Mouse (Mus musculus) layer of hippocampus, adult 2 months (tissue): ENCODE measurements around the gene Gm13178. TPM values are rescaled to one million over a fixed set of nuclear protein-coding genes. Genes with fewer than 3 reads are reported as not detected.

Source experiments
- DNase-seq, 2 experiments: peaks; one replicate each; pipeline ENCODE4 v3.0.0; 2022; ENCODE audit warnings: low spot score in 2 of 2
- H3K27ac ChIP-seq: fragments of 200-600 bp; 2 replicates; pipeline ENCODE4 v1.8.1; 2022
- H3K4me3 ChIP-seq: fragments of 200-600 bp; 2 replicates; pipeline ENCODE4 v1.8.1; 2022; ENCODE audit warnings: mild to moderate bottlenecking
- CTCF ChIP-seq: fragments of 200-600 bp; conservative IDR thresholded peaks from 2 replicates; pipeline ENCODE4 v1.8.1; 2022; ENCODE audit warnings: antibody characterized with exemption, mild to moderate bottlenecking, moderate library complexity
- long read RNA-seq, 2 experiments: library from polyadenylated mRNA; stranded (forward); transcript quantifications; one replicate each; pipeline ENCODE4 v2.0.0; 2021; ENCODE audit warnings: borderline mapping rate in 2 of 2
- total RNA-seq, 2 experiments: library from RNA; stranded (reverse); gene quantifications; 2 replicates each; pipeline ENCODE4 v1.2.3; 2021

The Gm13178 gene
- total RNA-seq = not detected
- long read RNA-seq, experiment 1 = 0 reads
- long read RNA-seq, experiment 2 = 0 reads

DNA sequence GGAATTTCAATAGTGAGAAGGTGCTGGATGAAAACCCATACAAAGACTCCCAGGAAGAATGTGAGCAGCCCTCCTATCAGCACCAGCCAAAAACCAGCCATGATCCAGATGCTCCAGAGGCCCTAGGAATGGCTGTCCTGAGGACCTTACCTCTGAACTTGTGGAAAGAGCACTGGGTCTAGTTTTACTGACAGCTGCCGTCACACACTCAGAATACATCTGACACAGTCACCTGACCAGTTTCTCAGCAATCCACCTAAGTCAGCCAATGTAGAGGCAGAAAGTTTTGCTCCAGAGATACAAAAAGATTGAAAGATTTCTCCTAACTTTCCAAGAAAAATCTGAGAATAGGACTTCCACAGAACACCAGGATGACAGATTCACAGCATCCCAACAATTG, at the start of gene Gm13178:
TSS of gene Gm13178 (minus strand) at position 101 of the 400 bp plus-strand sequence.
- no peak for DNase-seq
- no peak for TF ChIP-seq CTCF

GRCm38 (mm10) chr4:144765722-144766121, 44.5 kb upstream of the Gm13178 start:
- Histone ChIP-seq H3K4me3 (no peak overlapping the region), H3K27ac (no peak overlapping the region)
- DNase-seq = peak; percentile 12 to 64
- TF ChIP-seq CTCF = peak; percentile 91

More for the DNA sequence above, at the start of gene Gm13178:
- Histone ChIP-seq H3K27ac (no peak within 1 kb of the TSS), H3K4me3 (no peak within 1 kb of the TSS)

DNA sequence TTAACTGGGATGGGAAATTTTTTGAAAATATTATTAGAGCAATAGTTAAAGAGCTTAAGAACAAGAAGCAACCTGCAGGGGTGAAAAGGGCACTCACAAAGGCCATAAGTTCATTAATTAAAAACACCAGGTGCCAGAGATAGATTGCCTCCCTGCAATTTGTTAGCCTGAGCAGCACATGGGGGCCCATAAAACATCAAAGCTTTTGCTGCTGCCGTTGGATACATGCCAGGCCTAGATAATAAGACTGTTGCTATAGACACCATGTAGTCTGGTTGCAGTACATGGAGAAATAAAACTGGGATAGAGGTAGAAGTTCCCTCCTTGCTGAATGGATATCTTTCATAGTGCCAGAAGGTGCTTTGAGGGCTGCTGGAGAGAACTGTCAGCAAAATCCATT, 27.9 kb upstream of the Gm13178 start:
- TF ChIP-seq CTCF = no peak
- Histone ChIP-seq H3K27ac (no peak overlapping the region), H3K4me3 (no peak overlapping the region)
- no peak for DNase-seq

- DNase-seq = no peak
- Histone ChIP-seq H3K27ac (no peak overlapping the region), H3K4me3 (no peak overlapping the region)
- no peak for TF ChIP-seq CTCF
Measured at GRCm38 (mm10) chr4:144719691-144720090, 1.5 kb downstream of the Gm13178 start.

- H3K27ac ChIP-seq = no peak overlapping the region
- DNase-seq = no peak
- no peak for TF ChIP-seq CTCF
- H3K4me3 ChIP-seq = no peak overlapping the region
Measured at GRCm38 (mm10) chr4:144718288-144718687, 2.9 kb downstream of the Gm13178 start.

DNA sequence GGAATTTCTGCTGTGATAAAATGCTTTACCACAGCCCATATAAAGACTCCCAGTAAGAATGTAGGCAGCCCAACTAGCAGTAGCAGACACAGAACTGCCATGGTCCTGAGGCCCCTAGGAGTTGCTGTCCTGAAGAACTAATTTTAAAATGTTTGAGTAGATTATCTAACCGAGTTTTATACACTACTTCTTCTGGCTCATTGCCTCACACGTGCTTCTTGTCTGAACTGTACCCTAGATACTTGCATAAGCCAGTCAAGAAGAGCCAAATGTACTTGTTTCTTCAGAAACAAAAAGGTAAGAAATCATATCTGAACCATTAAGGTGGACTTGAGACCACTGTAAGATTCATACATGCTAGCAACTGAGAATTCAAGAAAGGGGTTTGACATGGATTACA, 34.9 kb downstream of the Gm13178 start, which contains the start of gene Gm436:
TSS of gene Gm436 (minus strand) at position 101 of the 400 bp plus-strand sequence.
- Histone ChIP-seq H3K27ac (no peak within 1 kb of the TSS), H3K4me3 (no peak within 1 kb of the TSS)
- DNase-seq = no peak
- no peak for TF ChIP-seq CTCF

Other genes with a start within 250 kb of the Gm13178 start
- not detected for gene 9430007A20Rik, start 201.6 kb downstream of the Gm13178 start, total RNA-seq
- not detected for gene Gm13124, start 156.3 kb downstream of the Gm13178 start, total RNA-seq
- gene Aadacl4, start 107.7 kb downstream of the Gm13178 start, total RNA-seq = not detected
- not detected for gene Gm436, start 35.0 kb downstream of the Gm13178 start, total RNA-seq
- gene Gm438, start 65.2 kb upstream of the Gm13178 start, total RNA-seq = not detected
- 10 to 100 TPM; 26.7 to 29.0 TPM for gene Dhrs3, start 171.4 kb upstream of the Gm13178 start, total RNA-seq